Mouse (Mus musculus): ENCODE measurements at regions not wholly inside any gene's neighbourhood (a gene's known extent, or its start where the extent isn't known, plus 50 kb on each side); places are given as distances from the start of the nearest gene placed in this dataset.

DNA sequence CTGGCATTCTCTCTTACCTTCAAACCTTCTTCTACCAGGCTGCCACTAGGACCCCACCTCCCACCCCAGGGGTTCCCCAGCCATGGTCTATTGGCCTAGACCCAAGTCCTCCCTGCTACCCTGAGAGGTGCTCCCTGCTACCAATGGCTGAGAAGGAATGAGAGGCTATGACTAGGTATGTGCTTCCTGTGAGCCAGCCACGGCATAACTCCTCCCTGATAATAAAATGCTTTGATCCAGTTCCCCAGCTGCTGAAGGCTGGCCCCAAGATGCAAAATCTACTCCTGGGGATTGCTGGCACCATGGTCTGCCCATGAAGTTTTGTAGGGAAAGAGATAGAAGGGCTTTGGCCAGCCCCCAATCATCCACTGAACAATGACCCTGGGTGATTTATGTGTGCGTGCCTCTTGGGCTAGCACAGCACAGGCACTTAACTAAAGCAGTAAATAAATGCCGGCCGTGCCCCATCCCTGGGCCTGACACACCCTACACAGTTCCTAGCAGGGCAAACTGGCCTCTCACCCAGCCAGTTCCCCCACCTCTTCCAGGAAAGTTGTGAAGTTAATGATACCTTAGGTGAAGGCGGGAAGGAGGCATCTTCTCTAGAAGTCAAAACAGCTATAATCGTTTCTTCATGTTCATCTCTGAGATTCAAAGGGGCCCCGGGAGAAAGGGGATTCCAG, 145.8 kb downstream of the 2410131K14Rik start:
- Histone ChIP-seq H3K4me1 (ENCODE audit: insufficient read depth) (no peaks in the 10 kb centered on the region), H3K9me3 (ENCODE audit: low read depth, low read length) (peaks cover 10% of the 10 kb centered on the region; the same call in 1 of the 2 replicates), H3K4me3 (ENCODE audit: low read depth, low read length) (no peak overlapping the region), H3K36me3 (ENCODE audit: insufficient read depth) (no peaks in the 10 kb centered on the region), H3K27ac (ENCODE audit: low read depth) (no peak overlapping the region), H3K4me2 (no peak overlapping the region), H3K27me3 (ENCODE audit: insufficient read depth, low read length) (no peaks in the 10 kb centered on the region), H3K9ac (no peak overlapping the region)
- WGBS: 74% methylated on average over 7 of the region's 7 CpGs
- DNase-seq: no peak
- no peak for TF ChIP-seq CTCF (IDR thresholded peaks at IDR 0.05; ENCODE audit: low read depth)
- no peak for ATAC-seq (ENCODE audit: insufficient read depth)

DNA sequence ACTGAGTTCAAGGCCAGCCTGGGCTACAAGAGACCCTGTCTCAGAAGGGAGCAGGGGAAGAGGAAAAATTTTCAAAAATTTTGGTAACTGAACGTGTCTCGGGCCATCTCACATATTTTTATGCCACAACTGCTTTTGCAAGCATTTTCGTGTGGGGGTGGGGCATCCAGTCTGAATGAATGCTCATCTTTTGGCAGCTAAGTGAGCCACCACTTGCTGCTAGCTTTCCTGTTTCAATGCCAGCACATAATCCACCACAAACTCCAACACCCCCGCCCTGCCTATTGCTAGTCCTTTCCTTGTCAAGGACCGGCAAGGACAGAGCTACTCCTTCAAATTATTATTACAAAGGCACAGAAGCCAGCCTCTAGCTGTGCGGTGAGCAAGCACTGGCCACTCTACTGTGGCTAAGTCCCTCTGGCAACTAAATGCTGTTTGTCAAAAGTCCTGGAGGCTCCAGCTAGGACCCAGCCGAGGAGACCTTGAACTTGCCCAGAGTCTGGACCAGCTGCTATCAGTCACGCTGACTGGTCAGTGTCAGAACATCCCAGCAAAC, 148.0 kb downstream of the 2410131K14Rik start:
- H3K9ac ChIP-seq: no peak overlapping the region
- H3K27me3 ChIP-seq (ENCODE audit: insufficient read depth, low read length): no peaks in the 10 kb centered on the region; the same call in 1 of the 2 replicates
- ATAC-seq (ENCODE audit: insufficient read depth) (no peak), DNase-seq (peak; percentile 33)
- no peak overlapping the region for H3K4me3 ChIP-seq (ENCODE audit: low read depth, low read length)
- WGBS: 77% methylated on average over 8 of the region's 8 CpGs
- H3K27ac ChIP-seq (ENCODE audit: low read depth): no peak overlapping the region
- H3K9me3 ChIP-seq (ENCODE audit: low read depth, low read length): peaks cover 10% of the 10 kb centered on the region; the same call in 1 of the 2 replicates
- no peaks in the 10 kb centered on the region for H3K36me3 ChIP-seq (ENCODE audit: insufficient read depth)
- no peaks in the 10 kb centered on the region for H3K4me1 ChIP-seq (ENCODE audit: insufficient read depth)
- no peak for TF ChIP-seq CTCF (IDR thresholded peaks at IDR 0.05; ENCODE audit: low read depth)
- no peak overlapping the region for H3K4me2 ChIP-seq

DNA sequence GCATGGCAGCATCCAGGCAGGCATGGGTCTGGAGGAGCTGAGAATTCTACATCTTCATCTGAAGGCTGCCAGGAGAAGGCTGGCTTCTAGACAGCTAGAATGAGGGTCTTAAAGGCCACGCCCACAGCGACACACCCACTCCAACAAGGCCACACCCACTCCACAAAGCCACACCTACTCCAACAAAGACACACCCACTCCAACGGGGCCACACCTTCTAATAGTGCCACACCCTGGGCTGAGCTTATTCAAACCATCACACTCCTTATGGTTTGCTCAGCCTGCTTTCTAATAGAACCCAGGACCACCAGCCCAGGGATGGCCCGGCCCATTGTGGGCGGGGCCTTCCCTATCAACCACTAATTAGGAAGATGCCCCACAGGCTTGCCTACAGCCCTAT, 149.0 kb downstream of the 2410131K14Rik start:
- no peak for ATAC-seq (ENCODE audit: insufficient read depth)
- Histone ChIP-seq H3K9me3 (ENCODE audit: low read depth, low read length) (peaks cover 10% of the 10 kb centered on the region; the same call in 1 of the 2 replicates), H3K9ac (no peak overlapping the region), H3K4me1 (ENCODE audit: insufficient read depth) (no peaks in the 10 kb centered on the region), H3K4me3 (ENCODE audit: low read depth, low read length) (no peak overlapping the region), H3K36me3 (ENCODE audit: insufficient read depth) (no peaks in the 10 kb centered on the region), H3K27ac (ENCODE audit: low read depth) (no peak overlapping the region), H3K27me3 (ENCODE audit: insufficient read depth, low read length) (no peaks in the 10 kb centered on the region; the same call in 1 of the 2 replicates), H3K4me2 (no peak overlapping the region)
- TF ChIP-seq CTCF (IDR thresholded peaks at IDR 0.05; ENCODE audit: low read depth): no peak
- 48% methylated on average over 5 of the region's 5 CpGs for WGBS
- no peak for DNase-seq

DNA sequence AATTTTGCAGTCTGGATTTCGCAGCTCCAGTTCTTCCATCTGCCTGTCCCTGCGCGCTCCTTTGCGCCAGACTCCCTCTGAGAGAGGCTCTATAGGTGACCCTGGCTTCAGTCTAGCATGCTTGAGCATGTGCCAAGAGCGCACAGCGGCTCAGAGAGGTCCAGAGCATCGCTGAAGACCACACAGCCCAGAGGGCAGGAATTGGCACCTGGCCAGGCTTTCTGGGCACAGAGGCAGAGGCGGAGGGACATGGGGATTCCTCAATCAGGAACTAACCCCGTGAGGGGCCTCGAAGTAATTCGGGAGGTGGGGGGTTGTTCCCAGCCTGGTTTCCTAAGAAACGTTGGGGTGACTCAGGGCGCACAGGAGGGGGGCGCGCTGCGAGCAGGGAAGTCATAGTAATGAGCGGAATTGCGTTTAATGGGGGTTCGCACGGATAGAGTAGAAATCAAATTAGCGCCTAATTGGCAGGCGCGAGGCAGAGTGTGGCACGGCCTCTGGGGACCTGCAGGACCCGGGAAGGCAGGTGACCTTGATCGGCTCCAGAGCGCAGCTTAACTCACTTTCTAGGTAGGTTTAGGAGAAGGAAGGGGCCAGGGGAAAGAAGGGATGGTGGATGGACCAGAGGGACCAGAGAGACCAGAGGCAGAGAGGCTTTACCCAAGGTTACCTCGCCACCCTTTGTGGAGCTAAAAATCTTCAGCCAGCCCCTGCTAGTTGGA, 151.1 kb downstream of the 2410131K14Rik start:
- Histone ChIP-seq H3K4me2 (peak overlapping the region; percentile 44), H3K9ac (peak overlapping the region; percentile 4; the same call in 1 of the 2 replicates), H3K4me1 (ENCODE audit: insufficient read depth) (no peaks in the 10 kb centered on the region), H3K27me3 (ENCODE audit: insufficient read depth, low read length) (no peaks in the 10 kb centered on the region; the same call in 1 of the 2 replicates), H3K9me3 (ENCODE audit: low read depth, low read length) (no peaks in the 10 kb centered on the region), H3K27ac (ENCODE audit: low read depth) (no peak overlapping the region), H3K4me3 (ENCODE audit: low read depth, low read length) (no peak overlapping the region), H3K36me3 (ENCODE audit: insufficient read depth) (no peaks in the 10 kb centered on the region)
- WGBS: 10% methylated on average over 28 of the region's 28 CpGs
- peak; percentile 45; the same call in 1 of the 2 replicates for ATAC-seq (ENCODE audit: insufficient read depth)
- DNase-seq: peak; percentile 72
- TF ChIP-seq CTCF (IDR thresholded peaks at IDR 0.05; ENCODE audit: low read depth): no peak

DNA sequence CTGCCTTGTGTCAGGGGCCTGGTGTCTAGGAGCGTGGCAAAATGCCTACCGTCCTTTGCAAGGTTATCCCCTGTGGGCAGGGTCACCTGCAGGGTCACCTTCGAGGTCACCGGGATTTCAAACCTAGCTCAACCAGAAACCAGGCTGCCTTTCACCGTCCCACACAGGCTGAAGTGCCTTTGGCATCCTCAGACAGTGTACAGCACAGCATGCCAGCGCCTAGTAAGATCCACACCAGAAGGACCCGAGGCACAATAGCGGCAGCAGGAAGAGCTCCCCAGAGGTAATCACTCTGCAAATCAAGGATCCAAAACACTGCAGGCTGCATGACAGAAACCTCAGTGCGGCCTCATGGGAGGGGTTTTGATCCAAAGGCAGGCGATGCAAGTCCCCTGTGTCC, 155.9 kb downstream of the 2410131K14Rik start:
- Histone ChIP-seq H3K4me3 (ENCODE audit: low read depth, low read length) (no peak overlapping the region), H3K9ac (no peak overlapping the region), H3K9me3 (ENCODE audit: low read depth, low read length) (no peaks in the 10 kb centered on the region; the same call in 1 of the 2 replicates), H3K4me1 (ENCODE audit: insufficient read depth) (no peaks in the 10 kb centered on the region), H3K27me3 (ENCODE audit: insufficient read depth, low read length) (no peaks in the 10 kb centered on the region; the same call in 1 of the 2 replicates), H3K27ac (ENCODE audit: low read depth) (no peak overlapping the region), H3K4me2 (no peak overlapping the region), H3K36me3 (ENCODE audit: insufficient read depth) (no peaks in the 10 kb centered on the region)
- TF ChIP-seq CTCF (IDR thresholded peaks at IDR 0.05; ENCODE audit: low read depth): no peak
- whole genome bisulfite sequencing: 57% methylated on average over 10 of the region's 10 CpGs
- ATAC-seq (ENCODE audit: insufficient read depth) (no peak), DNase-seq (no peak)

DNA sequence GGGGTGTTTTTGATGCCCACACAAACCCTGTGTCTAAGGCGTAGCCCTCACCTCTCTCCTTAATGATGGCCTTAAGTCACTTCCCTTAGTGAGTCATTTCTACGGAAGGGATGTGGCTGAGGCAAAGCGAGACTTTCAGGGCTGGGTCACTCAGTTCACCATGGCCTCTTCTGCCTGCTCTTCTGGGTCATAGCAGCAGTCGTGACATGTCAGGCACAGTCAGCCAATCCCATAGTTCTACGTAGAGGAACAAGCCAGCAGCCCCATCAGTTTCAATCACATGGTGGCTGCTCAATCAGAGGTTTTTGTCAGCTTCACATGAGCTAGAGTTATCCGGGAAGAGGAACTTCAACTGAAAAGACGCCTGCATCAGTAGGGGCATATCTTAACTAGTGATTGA, 156.1 kb upstream of the Med13l start:
- no peaks in the 10 kb centered on the region for H3K36me3 ChIP-seq (ENCODE audit: insufficient read depth)
- WGBS: 47% methylated on average over 7 of the region's 7 CpGs
- no peak for TF ChIP-seq CTCF (IDR thresholded peaks at IDR 0.05; ENCODE audit: low read depth)
- ATAC-seq (ENCODE audit: insufficient read depth) (no peak), DNase-seq (no peak)
- no peak overlapping the region for H3K4me3 ChIP-seq (ENCODE audit: low read depth, low read length)
- no peaks in the 10 kb centered on the region; the same call in 1 of the 2 replicates for H3K9me3 ChIP-seq (ENCODE audit: low read depth, low read length)
- H3K4me1 ChIP-seq (ENCODE audit: insufficient read depth): no peaks in the 10 kb centered on the region
- no peak overlapping the region for H3K9ac ChIP-seq
- H3K27me3 ChIP-seq (ENCODE audit: insufficient read depth, low read length): no peaks in the 10 kb centered on the region
- H3K27ac ChIP-seq (ENCODE audit: low read depth): no peak overlapping the region
- H3K4me2 ChIP-seq: no peak overlapping the region

DNA sequence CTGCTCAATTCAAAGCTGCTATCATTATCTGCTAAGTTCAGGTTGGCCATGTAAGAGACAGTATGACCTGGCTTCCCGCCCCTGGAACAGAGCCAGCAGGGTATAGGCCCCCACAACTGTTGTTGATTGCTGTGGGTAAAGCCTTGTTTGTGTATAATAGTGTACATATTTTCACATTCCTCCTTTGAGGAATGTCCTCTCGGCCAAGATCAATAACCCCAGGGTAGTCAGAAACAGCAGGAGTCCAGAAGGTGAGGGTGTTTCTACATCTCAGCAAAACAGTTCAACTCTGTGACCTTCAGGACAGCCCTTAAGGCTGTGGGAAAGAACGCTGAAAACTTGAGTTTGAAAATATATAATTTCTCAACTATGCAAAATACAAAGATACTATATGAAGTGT, 155.1 kb upstream of the Med13l start:
- no peak overlapping the region for H3K27ac ChIP-seq (ENCODE audit: low read depth)
- no peaks in the 10 kb centered on the region for H3K4me1 ChIP-seq (ENCODE audit: insufficient read depth)
- ATAC-seq (ENCODE audit: insufficient read depth) (no peak), DNase-seq (no peak)
- no peak overlapping the region for H3K4me2 ChIP-seq
- H3K27me3 ChIP-seq (ENCODE audit: insufficient read depth, low read length): no peaks in the 10 kb centered on the region
- H3K4me3 ChIP-seq (ENCODE audit: low read depth, low read length): no peak overlapping the region
- no peaks in the 10 kb centered on the region for H3K36me3 ChIP-seq (ENCODE audit: insufficient read depth)
- no peak overlapping the region for H3K9ac ChIP-seq
- WGBS: 86% methylated on average over 3 of the region's 3 CpGs
- TF ChIP-seq CTCF (IDR thresholded peaks at IDR 0.05; ENCODE audit: low read depth): no peak
- no peaks in the 10 kb centered on the region; the same call in 1 of the 2 replicates for H3K9me3 ChIP-seq (ENCODE audit: low read depth, low read length)
